Mouse (Mus musculus) neural tube, embryonic 11.5 days (tissue): Measurements from ENCODE around the gene Fam160a1. TPM values are rescaled to one million over a fixed set of nuclear protein-coding genes. Genes with fewer than 3 reads are reported as not detected.

Experiments used
- ATAC-seq: fragments of 200-750 bp; cut with Nextera tagmentation; 2 replicates; pipeline ENCODE4 v1.8.0; 2017; ENCODE audit warnings: moderate number of reproducible peaks, mild to moderate bottlenecking, moderate TSS enrichment, moderate library complexity; ENCODE audit not compliant: insufficient read depth, low FRiP score, low TSS enrichment
- DNase-seq: peaks from one replicate; pipeline ENCODE4 v3.0.0-alpha.2; 2015; ENCODE audit warnings: low spot score
- H3K27ac ChIP-seq: fragments of 300-500 bp; sonication (generic); 2 replicates; pipeline ENCODE4 v1.5.1; 2014; ENCODE audit warnings: low read depth, mild to moderate bottlenecking, low read length
- H3K27me3 ChIP-seq: fragments of 300-500 bp; sonication (generic); 2 replicates; pipeline ENCODE4 v1.6.1; 2014; ENCODE audit warnings: mild to moderate bottlenecking, low read length, mixed read lengths; ENCODE audit not compliant: control insufficient read depth, insufficient read depth
- H3K36me3 ChIP-seq: fragments of 300-500 bp; sonication (generic); 2 replicates; pipeline ENCODE4 v1.6.1; 2014; ENCODE audit warnings: mild to moderate bottlenecking, low read length, moderate library complexity, mixed read lengths; ENCODE audit not compliant: control insufficient read depth, insufficient read depth
- H3K4me1 ChIP-seq: fragments of 300-500 bp; sonication (generic); 2 replicates; pipeline ENCODE4 v1.6.1; 2014; ENCODE audit warnings: low read length, mixed read lengths; ENCODE audit not compliant: control insufficient read depth, insufficient read depth
- H3K4me2 ChIP-seq: fragments of 300-500 bp; sonication (generic); 2 replicates; pipeline ENCODE4 v1.6.1; 2014; ENCODE audit warnings: low read depth, mild to moderate bottlenecking, moderate library complexity
- H3K4me3 ChIP-seq: fragments of 300-500 bp; sonication (generic); 2 replicates; pipeline ENCODE4 v1.5.1; 2014; ENCODE audit warnings: low read depth, low read length
- H3K9ac ChIP-seq: fragments of 300-500 bp; sonication (generic); 2 replicates; pipeline ENCODE4 v1.6.1; 2014; ENCODE audit warnings: mild to moderate bottlenecking, low read length
- H3K9me3 ChIP-seq: fragments of 300-500 bp; sonication (generic); 2 replicates; pipeline ENCODE4 v1.6.1; 2016; ENCODE audit warnings: low read length; ENCODE audit not compliant: control insufficient read depth
- WGBS: fragments of 180-500 bp; shearing (Covaris S2); extraction: QIAGEN DNeasy Blood & Tissue Kit; methylation state at CpG from one replicate; pipeline ENCODE4 v1.1.7; 2014; 5-methylcytosine and 5-hydroxymethylcytosine counted together
- polyA plus RNA-seq: library from polyadenylated mRNA; unstranded; fragments of >200 nt; fragmentation: Nextera tagmentation; extraction: Ambion mirVana; gene quantifications from 2 replicates; pipeline ENCODE4 v1.2.1, GENCODE M21; 2014

Gene Fam160a1
- polyA plus RNA-seq, 1 experiment from 2014 or later, result 0.84 TPM

- WGBS, result 89% methylated on average over 4 of the region's 4 CpGs
- Histone ChIP-seq H3K4me2 (no peak overlapping the region), H3K27ac (no peak overlapping the region), H3K4me1 (no peaks in the 10 kb centered on the region), H3K9ac (no peak overlapping the region), H3K36me3 (no peaks in the 10 kb centered on the region; the same call in none of the 2 replicates), H3K4me3 (no peak overlapping the region), H3K9me3 (no peaks in the 10 kb centered on the region), H3K27me3 (no peaks in the 10 kb centered on the region)
- DNase-seq, result no peak
- ATAC-seq, result no peak
These were observed 164.1 kb downstream of the Fam160a1 start for GRCm38 (mm10) chr3:85652727-85653665.

DNA sequence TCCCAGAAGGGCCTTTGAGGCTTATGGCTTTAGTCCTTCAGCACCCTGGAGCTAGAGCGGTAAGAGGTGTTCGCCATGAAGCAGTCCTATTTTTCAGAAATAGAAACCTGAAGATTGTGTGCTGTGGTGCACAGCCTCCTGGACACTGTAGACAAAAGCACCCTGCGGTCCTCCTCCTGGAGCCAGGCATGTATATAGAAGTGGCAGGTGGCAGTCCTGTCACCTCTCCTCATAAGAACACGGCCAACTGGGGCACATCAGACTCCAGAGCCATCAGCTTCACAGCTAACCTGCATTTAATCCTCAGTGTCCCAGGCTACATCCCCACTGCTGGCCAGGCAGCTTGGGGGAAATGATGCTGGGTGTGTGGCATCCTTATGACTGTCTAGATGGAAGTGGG is 167.9 kb downstream of the Fam160a1 start:
- DNase-seq (no peak), ATAC-seq (no peak)
- no peaks in the 10 kb centered on the region for H3K36me3 ChIP-seq
- H3K4me3 ChIP-seq, result no peak overlapping the region
- H3K27ac ChIP-seq, result no peak overlapping the region
- H3K9me3 ChIP-seq, result no peaks in the 10 kb centered on the region
- 92% methylated on average over 4 of the region's 4 CpGs for WGBS
- no peaks in the 10 kb centered on the region for H3K27me3 ChIP-seq
- H3K9ac ChIP-seq, result no peak overlapping the region
- H3K4me2 ChIP-seq, result no peak overlapping the region
- H3K4me1 ChIP-seq, result no peaks in the 10 kb centered on the region

- no peak overlapping the region for H3K27ac ChIP-seq
- no peaks in the 10 kb centered on the region for H3K9me3 ChIP-seq
- H3K4me3 ChIP-seq, result no peak overlapping the region
- H3K4me1 ChIP-seq, result no peaks in the 10 kb centered on the region
- H3K9ac ChIP-seq, result no peak overlapping the region
- H3K36me3 ChIP-seq, result no peaks in the 10 kb centered on the region
- ATAC-seq (no peak), DNase-seq (no peak)
- H3K27me3 ChIP-seq, result no peaks in the 10 kb centered on the region
- WGBS, result 86% methylated on average over 7 of the region's 7 CpGs
- H3K4me2 ChIP-seq, result no peak overlapping the region
These were observed 171.5 kb downstream of the Fam160a1 start for GRCm38 (mm10) chr3:85645517-85646004.

GRCm38 (mm10) chr3:85644814-85645213 is 172.3 kb downstream of the Fam160a1 start:
- Histone ChIP-seq H3K27ac (no peak overlapping the region), H3K4me1 (no peaks in the 10 kb centered on the region), H3K36me3 (no peaks in the 10 kb centered on the region), H3K4me2 (no peak overlapping the region), H3K9ac (no peak overlapping the region), H3K27me3 (no peaks in the 10 kb centered on the region), H3K4me3 (no peak overlapping the region), H3K9me3 (no peaks in the 10 kb centered on the region)
- WGBS, result 95% methylated on average over 3 of the region's 3 CpGs
- DNase-seq (no peak), ATAC-seq (no peak)

DNA sequence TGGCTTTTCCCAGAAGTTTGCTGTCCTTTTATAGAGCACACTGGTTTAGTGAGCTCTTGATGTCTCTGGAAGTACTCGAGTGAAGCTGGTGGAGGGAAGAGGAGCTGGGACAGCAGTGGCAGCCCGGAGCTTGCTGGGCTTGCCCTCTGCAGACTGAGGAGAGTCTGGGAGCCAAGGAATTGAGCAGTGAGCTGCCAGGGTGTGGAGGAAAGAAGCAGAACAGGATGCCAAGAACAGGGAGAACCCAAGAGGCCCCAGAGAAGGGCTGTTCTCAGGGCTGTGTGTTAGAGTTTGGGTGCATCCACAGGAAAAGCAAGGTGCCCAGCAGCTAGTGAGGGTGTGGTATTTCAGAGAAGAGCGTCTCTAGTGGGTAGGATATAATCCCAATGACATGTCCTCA is 175.3 kb downstream of the Fam160a1 start:
- H3K27me3 ChIP-seq, result no peaks in the 10 kb centered on the region
- no peaks in the 10 kb centered on the region for H3K9me3 ChIP-seq
- DNase-seq, result no peak
- no peak overlapping the region for H3K4me2 ChIP-seq
- ATAC-seq, result no peak
- H3K36me3 ChIP-seq, result no peaks in the 10 kb centered on the region
- H3K27ac ChIP-seq, result no peak overlapping the region
- no peak overlapping the region for H3K4me3 ChIP-seq
- H3K4me1 ChIP-seq, result no peaks in the 10 kb centered on the region
- no peak overlapping the region for H3K9ac ChIP-seq
- WGBS, result 90% methylated on average over 3 of the region's 3 CpGs

- Histone ChIP-seq H3K4me1 (no peaks in the 10 kb centered on the region), H3K36me3 (no peaks in the 10 kb centered on the region), H3K4me2 (no peak overlapping the region), H3K9ac (no peak overlapping the region), H3K9me3 (no peaks in the 10 kb centered on the region), H3K27me3 (no peaks in the 10 kb centered on the region), H3K4me3 (no peak overlapping the region), H3K27ac (no peak overlapping the region)
- DNase-seq, result no peak
- 89% methylated on average over 5 of the region's 5 CpGs for WGBS
- no peak for ATAC-seq
These were observed 180.2 kb downstream of the Fam160a1 start for GRCm38 (mm10) chr3:85636716-85637447.

GRCm38 (mm10) chr3:85635591-85635990 is 181.5 kb downstream of the Fam160a1 start:
- no peaks in the 10 kb centered on the region for H3K27me3 ChIP-seq
- H3K9ac ChIP-seq, result no peak overlapping the region
- H3K9me3 ChIP-seq, result no peaks in the 10 kb centered on the region
- H3K4me1 ChIP-seq, result no peaks in the 10 kb centered on the region
- WGBS, result 95% methylated on average over 2 of the region's 2 CpGs
- no peaks in the 10 kb centered on the region for H3K36me3 ChIP-seq
- no peak overlapping the region for H3K4me3 ChIP-seq
- DNase-seq, result no peak
- no peak overlapping the region for H3K4me2 ChIP-seq
- H3K27ac ChIP-seq, result no peak overlapping the region
- ATAC-seq, result no peak

- no peaks in the 10 kb centered on the region for H3K27me3 ChIP-seq
- ATAC-seq (no peak), DNase-seq (no peak)
- H3K36me3 ChIP-seq, result no peaks in the 10 kb centered on the region
- H3K4me2 ChIP-seq, result no peak overlapping the region
- WGBS, result 79% methylated on average over 2 of the region's 2 CpGs
- H3K9ac ChIP-seq, result no peak overlapping the region
- H3K9me3 ChIP-seq, result no peaks in the 10 kb centered on the region
- H3K4me3 ChIP-seq, result no peak overlapping the region
- H3K4me1 ChIP-seq, result no peaks in the 10 kb centered on the region
- no peak overlapping the region for H3K27ac ChIP-seq
These were observed 182.0 kb downstream of the Fam160a1 start for GRCm38 (mm10) chr3:85635126-85635419.
